Mouse (Mus musculus): ENCODE data around the gene Scube3. TPM values are rescaled to one million over a fixed set of nuclear protein-coding genes. Genes with fewer than 3 reads are reported as not detected.

Scube3 gene
- polyA plus RNA-seq, 1 experiment: 0.09 TPM

GRCm38 (mm10) chr17:28170460-28171305 lies 28.7 kb downstream of the Scube3 start:
- no peaks in the 10 kb centered on the region for H3K79me3 ChIP-seq (ENCODE audit: low read depth)
- peaks cover 23% of the 10 kb centered on the region for H3K27me3 ChIP-seq (ENCODE audit: control insufficient read depth, insufficient read depth, insufficient read length)
- no peak overlapping the region for H3ac ChIP-seq (ENCODE audit: control insufficient read depth, insufficient read length, low read depth)
- no peaks in the 10 kb centered on the region for H3K79me2 ChIP-seq (ENCODE audit: control insufficient read depth, insufficient read depth)
- no peak overlapping the region for H3K4me3 ChIP-seq (ENCODE audit: insufficient read depth, poor library complexity, severe bottlenecking)
- TF ChIP-seq MYOD1 (IDR thresholded peaks at IDR 0.05; ENCODE audit: control insufficient read depth, insufficient read length, low read depth) (peak; percentile 50), MAX (IDR thresholded peaks at IDR 0.05) (no peak), CEBPB (IDR thresholded peaks at IDR 0.05; ENCODE audit: low read depth) (peak; percentile 3), USF1 (IDR thresholded peaks at IDR 0.05; ENCODE audit: low read depth) (no peak), FOSL1 (IDR thresholded peaks at IDR 0.05; ENCODE audit: insufficient read depth, low read length, poor library complexity, severe bottlenecking) (peak; percentile 23), CTCF (IDR thresholded peaks at IDR 0.05; ENCODE audit: control insufficient read depth, insufficient read depth, insufficient read length) (no peak), MYOG (IDR thresholded peaks at IDR 0.05; ENCODE audit: control insufficient read depth, extremely low read depth, insufficient read length) (no peak)
- no peaks in the 10 kb centered on the region for H3K36me3 ChIP-seq (ENCODE audit: control insufficient read depth, insufficient read depth)

GRCm38 (mm10) chr17:28172690-28173089 lies 30.7 kb downstream of the Scube3 start:
- Histone ChIP-seq H3K79me2 (ENCODE audit: control insufficient read depth, insufficient read depth) (no peaks in the 10 kb centered on the region), H3K4me3 (ENCODE audit: insufficient read depth, poor library complexity, severe bottlenecking) (no peak overlapping the region), H3K27me3 (ENCODE audit: control insufficient read depth, insufficient read depth, insufficient read length) (peaks cover 3% of the 10 kb centered on the region), H3ac (ENCODE audit: control insufficient read depth, insufficient read length, low read depth) (no peak overlapping the region), H3K36me3 (ENCODE audit: control insufficient read depth, insufficient read depth) (no peaks in the 10 kb centered on the region), H3K79me3 (ENCODE audit: low read depth) (no peaks in the 10 kb centered on the region)
- TF ChIP-seq FOSL1 (IDR thresholded peaks at IDR 0.05; ENCODE audit: insufficient read depth, low read length, poor library complexity, severe bottlenecking): no peak
- TF ChIP-seq MYOD1 (IDR thresholded peaks at IDR 0.05; ENCODE audit: control insufficient read depth, insufficient read length, low read depth): no peak
- no peak for TF ChIP-seq USF1 (IDR thresholded peaks at IDR 0.05; ENCODE audit: low read depth)
- no peak for TF ChIP-seq CTCF (IDR thresholded peaks at IDR 0.05; ENCODE audit: control insufficient read depth, insufficient read depth, insufficient read length)
- TF ChIP-seq CEBPB (IDR thresholded peaks at IDR 0.05; ENCODE audit: low read depth): no peak
- no peak for TF ChIP-seq MYOG (IDR thresholded peaks at IDR 0.05; ENCODE audit: control insufficient read depth, extremely low read depth, insufficient read length)
- TF ChIP-seq MAX (IDR thresholded peaks at IDR 0.05): no peak

GRCm38 (mm10) chr17:28176775-28177539 lies 35.0 kb downstream of the Scube3 start, which contains the start of gene Zfp523:
Zfp523 (plus strand) TSS chr17:28177129.
- Histone ChIP-seq H3K79me3 (ENCODE audit: low read depth) (no peaks in the 10 kb centered on the region), H3K79me2 (ENCODE audit: control insufficient read depth, insufficient read depth) (no peaks in the 10 kb centered on the region), H3ac (ENCODE audit: control insufficient read depth, insufficient read length, low read depth) (peak within 1 kb of the TSS; percentile 99), H3K4me3 (ENCODE audit: insufficient read depth, poor library complexity, severe bottlenecking) (peak within 1 kb of the TSS; percentile 50), H3K36me3 (ENCODE audit: control insufficient read depth, insufficient read depth) (no peaks in the 10 kb centered on the region), H3K27me3 (ENCODE audit: control insufficient read depth, insufficient read depth, insufficient read length) (no peaks in the 10 kb centered on the region)
- TF ChIP-seq USF1 (IDR thresholded peaks at IDR 0.05; ENCODE audit: low read depth) (no peak), FOSL1 (IDR thresholded peaks at IDR 0.05; ENCODE audit: insufficient read depth, low read length, poor library complexity, severe bottlenecking) (no peak), MAX (IDR thresholded peaks at IDR 0.05) (no peak), MYOG (IDR thresholded peaks at IDR 0.05; ENCODE audit: control insufficient read depth, extremely low read depth, insufficient read length) (no peak), CEBPB (IDR thresholded peaks at IDR 0.05; ENCODE audit: low read depth) (no peak), CTCF (IDR thresholded peaks at IDR 0.05; ENCODE audit: control insufficient read depth, insufficient read depth, insufficient read length) (no peak), MYOD1 (IDR thresholded peaks at IDR 0.05; ENCODE audit: control insufficient read depth, insufficient read length, low read depth) (no peak)

GRCm38 (mm10) chr17:28177540-28178046 lies 35.7 kb downstream of the Scube3 start:
- TF ChIP-seq MYOG (IDR thresholded peaks at IDR 0.05; ENCODE audit: control insufficient read depth, extremely low read depth, insufficient read length) (no peak), MAX (IDR thresholded peaks at IDR 0.05) (no peak), USF1 (IDR thresholded peaks at IDR 0.05; ENCODE audit: low read depth) (no peak), CTCF (IDR thresholded peaks at IDR 0.05; ENCODE audit: control insufficient read depth, insufficient read depth, insufficient read length) (no peak), CEBPB (IDR thresholded peaks at IDR 0.05; ENCODE audit: low read depth) (no peak), FOSL1 (IDR thresholded peaks at IDR 0.05; ENCODE audit: insufficient read depth, low read length, poor library complexity, severe bottlenecking) (no peak), MYOD1 (IDR thresholded peaks at IDR 0.05; ENCODE audit: control insufficient read depth, insufficient read length, low read depth) (no peak)
- Histone ChIP-seq H3K79me3 (ENCODE audit: low read depth) (no peaks in the 10 kb centered on the region), H3ac (ENCODE audit: control insufficient read depth, insufficient read length, low read depth) (peak overlapping the region; percentile 99), H3K4me3 (ENCODE audit: insufficient read depth, poor library complexity, severe bottlenecking) (peak overlapping the region; percentile 50), H3K79me2 (ENCODE audit: control insufficient read depth, insufficient read depth) (no peaks in the 10 kb centered on the region), H3K36me3 (ENCODE audit: control insufficient read depth, insufficient read depth) (no peaks in the 10 kb centered on the region), H3K27me3 (ENCODE audit: control insufficient read depth, insufficient read depth, insufficient read length) (no peaks in the 10 kb centered on the region)

GRCm38 (mm10) chr17:28180331-28180730 lies 38.4 kb downstream of the Scube3 start:
- no peaks in the 10 kb centered on the region for H3K36me3 ChIP-seq (ENCODE audit: control insufficient read depth, insufficient read depth)
- no peaks in the 10 kb centered on the region for H3K27me3 ChIP-seq (ENCODE audit: control insufficient read depth, insufficient read depth, insufficient read length)
- H3K4me3 ChIP-seq (ENCODE audit: insufficient read depth, poor library complexity, severe bottlenecking): no peak overlapping the region
- TF ChIP-seq CTCF (IDR thresholded peaks at IDR 0.05; ENCODE audit: control insufficient read depth, insufficient read depth, insufficient read length) (no peak), CEBPB (IDR thresholded peaks at IDR 0.05; ENCODE audit: low read depth) (no peak), FOSL1 (IDR thresholded peaks at IDR 0.05; ENCODE audit: insufficient read depth, low read length, poor library complexity, severe bottlenecking) (no peak)
- H3K79me2 ChIP-seq (ENCODE audit: control insufficient read depth, insufficient read depth): no peaks in the 10 kb centered on the region
- H3ac ChIP-seq (ENCODE audit: control insufficient read depth, insufficient read length, low read depth): no peak overlapping the region
- H3K79me3 ChIP-seq (ENCODE audit: low read depth): no peaks in the 10 kb centered on the region

Measured in C2C12 (cell line).